Mouse (Mus musculus) brain, embryonic 18.5 days (tissue): ENCODE data around the gene Nkain2.
"Not testable (repeated sequence)": the region's sequence is repeated elsewhere in the genome, so short reads cannot be mapped to it uniquely, and the experiment has no call there.

Source experiments
- DNase-seq: peaks from one replicate; pipeline ENCODE4 v3.0.0-alpha.2; 2012; ENCODE audit warnings: low read depth, low spot score

The Nkain2 gene

DNA sequence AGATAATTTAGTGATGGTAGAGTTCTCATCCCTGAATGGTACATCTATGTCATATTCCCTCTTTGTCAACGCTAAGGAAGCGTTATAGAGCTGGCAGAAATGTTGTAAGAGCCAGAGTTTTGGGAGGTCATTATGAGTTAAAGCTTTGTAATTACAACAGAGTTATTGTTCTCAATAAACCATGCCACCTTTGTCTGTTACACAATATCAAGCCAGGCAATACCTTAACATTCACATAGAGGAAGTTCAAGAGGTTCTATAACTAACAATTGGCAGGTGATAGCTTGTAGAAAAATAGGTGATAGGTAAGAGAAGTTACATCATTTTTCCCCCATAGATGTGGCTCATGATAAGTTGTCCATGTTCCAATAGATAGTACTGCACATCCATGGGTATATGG, 832.0 kb downstream of the Nkain2 start:
- DNase-seq: no peak

DNA sequence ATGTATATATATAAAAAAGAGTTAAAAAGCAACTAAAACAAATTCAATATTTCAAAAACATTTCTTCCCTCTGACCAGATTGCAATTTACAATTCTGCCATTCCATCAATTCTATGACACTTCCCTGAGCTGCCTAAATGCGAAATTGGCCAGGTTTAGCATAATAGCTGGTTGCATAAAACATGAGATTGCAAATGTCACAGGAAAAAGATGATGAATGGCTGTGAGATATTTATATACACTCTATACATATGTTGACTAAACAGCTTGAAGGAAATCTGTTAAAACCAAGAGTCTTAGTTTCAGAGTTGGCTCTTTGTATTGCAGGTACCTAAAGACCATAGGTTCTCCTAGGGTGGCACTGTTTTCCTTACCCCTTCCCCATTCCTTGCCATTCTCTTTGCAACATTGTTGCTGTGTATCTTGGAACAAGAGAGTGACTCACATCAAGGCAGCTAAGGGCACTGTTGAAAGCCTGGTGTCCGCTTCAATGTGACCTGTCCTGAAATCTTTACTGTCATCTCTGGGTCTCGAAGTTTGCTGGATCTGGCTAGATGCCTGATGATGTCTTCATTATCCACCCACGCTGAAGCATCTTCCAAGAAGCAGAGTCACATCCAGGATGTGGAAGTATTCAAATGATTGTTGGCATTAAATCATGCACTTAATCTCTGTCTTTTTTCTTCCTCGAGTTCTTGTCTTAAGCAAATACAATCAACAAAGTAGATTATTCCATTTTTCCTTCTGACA, 837.5 kb downstream of the Nkain2 start:
- peak; percentile 55 for DNase-seq

DNA sequence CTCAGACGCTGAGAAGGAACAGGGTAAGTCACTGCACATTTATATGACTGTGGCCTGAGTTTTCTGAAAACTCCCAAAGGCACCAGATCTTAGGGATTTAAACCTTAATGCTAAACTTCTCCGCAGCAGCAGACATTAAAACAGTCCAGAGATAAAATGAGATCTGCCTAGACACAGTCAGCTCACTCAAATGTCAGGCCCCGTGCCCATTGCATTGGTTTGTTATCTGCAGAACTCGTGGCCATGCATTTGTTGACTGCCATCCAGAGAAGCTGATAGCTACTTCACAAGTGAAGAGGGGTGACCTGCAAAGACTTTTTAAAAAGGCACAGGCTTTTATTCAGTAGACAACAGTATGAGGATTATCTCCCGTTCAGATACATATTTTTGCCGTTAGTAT, 838.2 kb downstream of the Nkain2 start:
- DNase-seq: no peak

DNA sequence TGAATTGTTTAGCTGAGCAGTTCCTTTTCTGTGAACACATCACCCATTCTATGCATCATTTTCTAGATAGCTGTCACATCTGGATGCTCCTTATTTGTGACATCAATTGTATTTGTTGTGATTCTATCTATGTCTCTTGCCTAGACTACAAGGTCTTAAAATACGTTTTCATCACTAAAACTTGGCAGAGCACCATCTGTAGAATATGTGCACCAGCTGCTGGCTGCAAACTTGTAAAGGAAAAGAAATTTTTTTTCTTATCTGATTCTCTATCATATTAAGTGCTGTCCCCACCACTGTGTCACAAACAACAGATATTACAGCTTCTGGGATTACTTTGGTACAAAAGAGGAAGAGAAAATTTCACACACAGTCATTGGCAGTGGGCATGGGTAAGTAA, 860.3 kb downstream of the Nkain2 start:
- no peak for DNase-seq

DNA sequence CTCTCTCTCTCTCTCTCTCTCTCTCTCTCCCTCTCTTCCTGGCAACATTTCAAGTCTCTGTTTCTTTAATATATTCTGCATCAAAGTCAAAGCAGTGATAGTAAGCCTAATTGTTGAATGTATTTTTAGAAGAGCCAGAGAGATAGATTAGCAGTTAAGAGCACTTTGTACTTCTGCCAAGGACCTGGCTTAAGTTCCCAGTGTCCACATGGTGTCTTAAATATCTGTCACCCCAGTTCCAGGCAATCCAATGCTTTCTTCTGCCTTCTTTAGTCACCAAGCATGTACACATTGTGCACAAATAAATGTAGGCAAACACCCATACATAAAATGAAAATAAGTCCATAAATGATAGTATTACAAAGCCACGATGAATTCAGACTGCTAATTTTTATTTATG, 871.9 kb downstream of the Nkain2 start:
- DNase-seq: no peak

DNA sequence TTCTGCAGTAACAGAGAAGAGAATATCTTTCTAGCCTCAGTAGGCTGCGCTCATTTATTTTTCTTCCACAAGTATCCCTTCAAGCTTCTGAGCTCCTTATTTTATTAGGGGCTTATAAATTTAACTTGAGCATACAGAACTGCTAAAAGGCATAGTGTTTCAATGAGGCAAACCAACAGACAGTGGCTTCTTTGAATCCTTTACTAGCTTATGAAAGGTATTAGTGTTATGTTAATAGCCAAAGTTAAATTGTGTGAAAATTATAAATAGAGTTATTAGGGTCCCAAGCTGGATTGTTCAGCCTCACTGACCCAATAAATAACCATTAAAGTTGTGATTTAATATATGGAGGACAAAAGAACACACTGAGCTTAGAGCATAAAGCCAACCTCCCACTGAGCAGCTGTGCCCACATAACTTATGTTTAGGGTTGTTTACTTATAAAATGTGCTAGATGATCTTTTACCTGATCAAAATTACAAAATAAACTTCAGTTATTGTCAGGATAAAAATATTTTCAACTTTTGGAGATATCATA, 889.0 kb downstream of the Nkain2 start:
- no peak for DNase-seq

DNA sequence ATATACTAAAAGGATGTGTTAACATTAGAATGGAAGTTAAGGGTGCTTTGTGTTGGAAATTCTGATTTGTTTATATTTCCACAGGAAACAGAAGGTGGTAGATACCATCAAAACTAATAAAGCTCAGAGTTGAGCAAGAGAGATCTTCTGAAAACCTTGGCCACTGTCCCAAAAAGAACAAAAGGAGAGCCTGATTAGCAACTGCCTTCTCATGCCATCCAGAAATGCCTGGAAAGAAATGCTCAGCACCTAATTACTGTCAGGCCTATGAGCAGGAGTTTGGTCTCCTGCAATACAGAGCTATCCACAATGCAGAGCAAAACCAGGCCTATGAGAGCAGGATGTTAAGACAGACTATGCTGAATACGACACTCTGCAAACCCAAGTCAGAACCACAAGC, 897.1 kb downstream of the Nkain2 start:
- no peak for DNase-seq

DNA sequence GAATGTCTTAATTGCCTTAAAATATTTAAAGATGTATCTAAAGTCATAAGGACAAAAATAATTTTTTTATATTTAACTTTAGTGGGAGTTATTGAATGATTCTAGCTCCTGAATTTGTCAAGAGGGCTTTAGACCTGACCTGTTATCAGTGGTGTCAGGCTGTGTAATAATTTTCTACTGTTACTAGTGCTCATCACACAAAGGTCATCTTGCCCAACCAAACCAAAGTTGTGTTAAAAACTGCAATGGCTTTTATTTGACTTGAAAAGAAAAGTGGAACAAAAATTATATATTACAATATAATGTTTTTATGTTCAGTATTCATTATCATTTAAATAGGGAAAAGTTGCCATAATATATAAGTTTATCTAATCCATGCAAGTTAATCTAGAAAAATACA, 911.9 kb downstream of the Nkain2 start:
- DNase-seq: no peak

DNA sequence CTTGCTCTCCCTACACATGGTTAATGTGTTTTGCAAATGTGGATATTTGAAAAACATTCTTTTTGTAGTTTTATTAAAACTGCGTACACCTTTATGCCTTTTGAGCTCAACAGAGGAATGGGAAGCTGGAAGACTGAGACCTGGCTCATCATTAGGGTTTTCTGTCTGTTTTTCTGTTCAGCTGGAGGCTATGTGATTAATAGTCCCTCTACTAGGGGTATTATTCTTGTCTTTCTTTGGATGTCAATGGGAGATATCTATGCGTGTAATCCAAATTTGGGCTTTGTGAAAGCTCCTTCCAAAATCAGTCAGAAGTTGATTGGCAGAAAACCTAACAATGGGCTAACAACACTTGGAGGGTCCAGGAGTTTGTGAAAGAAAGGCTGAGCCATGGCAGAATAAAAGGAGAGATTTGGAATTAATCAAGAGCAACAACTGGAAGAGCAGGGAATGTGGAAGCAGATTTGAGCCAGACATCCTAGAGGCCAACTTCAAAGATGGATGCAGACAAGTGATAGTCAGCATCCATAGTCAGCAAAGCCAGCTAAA, 943.0 kb downstream of the Nkain2 start:
- no peak for DNase-seq

DNA sequence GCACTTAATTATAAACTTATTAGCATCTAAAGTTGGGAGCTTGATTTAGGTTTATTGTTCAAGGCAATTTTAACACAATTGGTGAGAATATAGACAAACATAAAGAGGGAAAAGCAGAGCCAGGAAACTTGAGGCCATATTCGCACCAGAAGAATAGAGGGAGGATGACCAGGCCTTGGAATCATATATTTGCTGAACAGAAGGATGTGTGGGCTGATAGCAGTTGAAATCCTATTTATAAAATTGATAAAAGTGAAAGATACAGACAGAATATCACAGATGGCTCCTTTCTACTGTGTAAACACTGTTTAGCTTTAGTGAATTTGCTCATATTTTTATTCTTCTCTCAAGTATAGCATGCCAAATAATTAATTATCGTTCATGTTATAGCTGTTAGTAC, 958.3 kb downstream of the Nkain2 start:
- DNase-seq: no peak

DNA sequence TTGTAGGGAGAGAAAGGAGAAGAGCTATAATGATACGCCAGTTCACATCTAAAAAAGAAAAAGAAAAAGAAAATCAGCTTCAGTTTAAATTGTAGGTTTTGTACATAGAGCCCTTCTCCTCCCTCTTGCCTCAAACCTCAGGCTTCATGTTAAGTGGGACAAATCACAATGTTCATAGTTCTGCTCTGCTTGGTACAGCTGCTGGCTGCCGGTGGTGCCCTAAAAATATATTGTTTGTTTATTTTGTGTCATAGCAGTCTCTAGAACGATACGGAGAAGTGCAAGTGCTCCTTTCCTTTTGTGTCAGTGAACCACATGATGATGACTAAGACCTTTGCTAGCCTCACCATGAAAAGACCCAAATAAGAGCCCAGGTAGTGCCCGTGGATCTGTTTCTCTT, 962.6 kb downstream of the Nkain2 start:
- no peak for DNase-seq

DNA sequence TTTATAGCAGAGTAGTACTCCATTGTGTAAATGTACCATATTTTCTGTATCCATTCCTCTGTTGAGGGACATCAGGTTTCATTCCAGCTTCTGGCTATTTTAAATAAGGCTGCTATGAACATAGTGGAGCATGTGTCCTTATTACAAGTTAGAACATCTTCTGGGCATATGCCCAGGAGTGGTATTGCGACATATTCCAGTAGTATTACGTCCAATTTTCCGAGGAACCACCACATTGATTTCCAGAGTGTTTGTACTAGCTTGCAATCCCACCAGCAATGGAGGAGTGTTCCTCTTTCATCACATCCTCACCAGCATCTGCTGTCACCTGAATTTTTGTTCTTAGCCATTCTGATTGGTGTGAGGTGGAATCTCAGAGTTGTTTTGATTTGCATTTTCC, 969.4 kb downstream of the Nkain2 start:
- not testable (repeated sequence) for DNase-seq

DNA sequence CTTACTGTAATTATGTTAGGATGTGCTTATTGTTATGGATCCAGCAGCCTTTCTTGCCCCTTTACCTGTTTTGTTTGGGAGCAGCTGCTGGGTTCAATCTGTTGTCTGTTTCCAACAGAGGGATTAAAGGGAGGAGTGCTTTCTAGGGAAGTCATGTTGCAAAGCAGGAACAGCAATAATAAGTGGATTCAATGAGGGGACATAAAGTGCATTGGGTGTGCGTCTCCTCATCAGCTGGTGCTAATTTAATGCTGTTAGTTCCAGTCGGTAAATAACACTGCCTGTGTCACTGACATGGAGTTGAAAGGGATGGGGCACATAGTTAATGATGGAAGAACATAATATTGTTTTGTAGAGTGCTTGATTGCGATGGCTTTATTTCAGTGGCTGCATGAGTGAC, 982.8 kb downstream of the Nkain2 start:
- no peak for DNase-seq

DNA sequence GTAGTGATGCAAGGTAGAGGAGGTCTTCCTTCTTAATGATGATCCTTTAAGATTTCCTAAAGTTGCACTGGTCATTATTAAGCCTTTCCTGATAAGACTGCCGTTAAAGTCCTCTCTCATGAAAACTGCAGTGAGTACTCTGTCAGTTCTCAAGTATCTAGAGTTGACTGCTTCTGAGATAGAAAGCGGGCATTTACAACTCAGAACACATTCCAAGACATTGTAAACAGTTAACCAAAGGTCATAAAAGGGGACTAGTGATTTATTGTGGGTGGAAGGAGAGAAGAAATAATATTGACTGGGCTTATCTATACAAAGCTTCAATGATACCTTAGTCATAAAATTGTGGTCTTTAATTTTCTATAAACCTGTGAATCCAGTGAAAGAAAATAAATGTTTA, 990.8 kb downstream of the Nkain2 start:
- DNase-seq: no peak

DNA sequence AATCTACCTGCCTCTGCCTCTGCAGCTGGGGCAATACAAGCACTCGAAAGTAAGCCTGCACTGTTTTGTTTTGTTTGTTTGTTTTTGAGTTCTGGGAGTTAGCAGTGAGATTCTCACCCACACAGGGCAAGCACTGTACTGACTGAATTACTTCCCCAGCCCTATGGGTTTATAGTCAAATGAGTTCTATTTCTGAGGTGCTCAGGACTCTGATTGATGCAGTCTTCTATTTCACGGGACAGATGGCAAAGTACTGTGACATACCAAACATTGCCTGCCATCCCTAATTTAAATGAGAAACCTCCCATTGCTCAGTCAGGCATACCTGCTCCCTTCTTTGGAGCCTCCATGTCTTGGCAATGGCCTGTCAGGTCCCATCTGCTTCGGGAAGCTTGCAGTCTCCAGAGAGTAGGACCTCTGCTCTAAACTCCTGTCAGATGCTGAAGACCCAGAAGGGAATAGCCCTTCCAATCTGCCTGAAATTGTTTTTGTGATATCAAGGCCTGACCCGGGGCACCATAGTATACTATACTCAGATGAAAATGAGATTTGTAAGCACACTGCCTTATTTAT, 1016.9 kb downstream of the Nkain2 start:
- DNase-seq: no peak

DNA sequence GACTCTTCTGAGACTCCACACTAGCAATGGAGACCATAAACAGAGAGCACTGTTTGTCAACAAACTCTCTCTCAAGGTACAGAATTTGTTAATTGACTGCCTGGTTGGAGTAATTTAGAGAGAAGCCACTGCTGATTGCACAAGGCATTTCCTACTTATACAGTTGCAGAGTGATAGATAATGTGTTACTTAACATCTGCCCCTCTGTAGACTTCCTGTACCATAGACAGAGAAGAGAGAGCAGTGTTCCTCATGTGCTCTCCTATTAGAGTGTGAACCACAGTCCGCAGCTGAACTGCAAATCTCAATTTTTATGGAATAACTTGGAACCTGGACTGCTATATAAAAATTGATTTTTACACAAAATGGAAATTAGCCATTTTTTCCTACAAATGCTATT, 1022.0 kb downstream of the Nkain2 start:
- no peak for DNase-seq

DNA sequence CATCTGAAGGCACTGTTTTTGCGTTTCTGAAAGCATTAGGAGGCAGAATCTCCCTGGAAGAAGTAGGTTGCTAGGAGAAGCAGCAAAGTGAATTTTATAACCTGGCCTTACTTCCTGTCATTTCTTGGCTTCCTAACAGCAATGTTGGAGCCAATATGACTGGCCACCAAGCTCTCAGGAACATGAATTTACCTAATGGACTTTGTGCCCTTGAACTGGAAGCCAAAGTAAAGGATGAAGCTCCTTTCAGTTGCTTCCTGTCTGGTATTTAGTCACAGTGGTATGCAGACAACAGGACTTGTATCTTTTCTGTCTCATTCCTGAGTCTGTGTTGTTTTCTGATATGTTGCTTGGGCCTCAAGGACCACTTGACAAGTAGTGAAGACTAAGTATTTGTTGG, 1063.2 kb downstream of the Nkain2 start:
- DNase-seq: no peak

DNA sequence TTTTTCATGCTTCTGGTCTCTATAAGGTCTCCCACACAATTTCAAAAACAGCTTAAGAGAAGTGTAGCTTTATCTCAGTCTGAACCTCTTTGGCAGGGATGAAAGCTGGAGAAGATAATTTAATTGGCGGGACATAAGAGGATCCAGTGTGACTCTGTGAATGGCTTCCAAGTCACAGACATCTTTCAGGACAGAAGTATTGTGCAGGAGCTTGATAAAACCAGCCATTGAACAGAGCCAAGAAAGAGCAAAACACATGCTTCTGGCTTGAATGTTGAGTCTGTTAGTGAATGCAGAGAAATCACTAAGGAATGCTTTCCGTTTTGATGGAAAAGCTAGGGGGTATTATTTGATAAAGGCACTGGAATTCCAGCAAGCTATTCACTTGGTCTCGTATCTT, 1077.7 kb downstream of the Nkain2 start:
- DNase-seq: no peak

DNA sequence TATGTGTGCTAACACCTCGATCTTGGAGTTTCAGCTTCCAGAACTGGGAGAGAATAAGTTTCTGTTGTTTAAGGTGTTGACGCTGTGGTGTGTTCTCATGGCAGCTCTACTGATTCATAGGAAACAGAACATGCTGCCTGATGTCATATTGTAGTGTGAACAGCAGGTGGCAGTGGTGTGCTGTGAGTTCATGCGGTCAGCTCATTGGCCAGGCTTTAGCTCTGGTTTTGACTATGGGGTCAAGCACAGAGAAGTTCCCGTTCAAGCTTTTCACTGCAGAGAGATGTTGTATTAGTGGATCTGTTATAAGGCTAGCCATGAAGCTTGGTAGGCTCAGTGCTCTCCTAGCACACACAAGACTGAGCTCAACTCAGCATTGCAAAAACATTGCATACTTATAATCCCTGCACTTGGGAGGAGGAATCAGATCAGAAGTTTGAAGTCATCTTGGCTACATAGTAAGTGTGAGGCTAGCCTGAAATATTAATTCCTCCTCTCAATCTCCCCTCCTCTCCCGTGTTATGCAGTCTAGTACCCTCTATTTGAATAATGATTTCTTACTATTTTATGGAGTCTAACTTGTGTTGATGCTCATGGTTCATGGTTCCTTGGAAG, 1147.7 kb downstream of the Nkain2 start:
- DNase-seq: peak; percentile 30

DNA sequence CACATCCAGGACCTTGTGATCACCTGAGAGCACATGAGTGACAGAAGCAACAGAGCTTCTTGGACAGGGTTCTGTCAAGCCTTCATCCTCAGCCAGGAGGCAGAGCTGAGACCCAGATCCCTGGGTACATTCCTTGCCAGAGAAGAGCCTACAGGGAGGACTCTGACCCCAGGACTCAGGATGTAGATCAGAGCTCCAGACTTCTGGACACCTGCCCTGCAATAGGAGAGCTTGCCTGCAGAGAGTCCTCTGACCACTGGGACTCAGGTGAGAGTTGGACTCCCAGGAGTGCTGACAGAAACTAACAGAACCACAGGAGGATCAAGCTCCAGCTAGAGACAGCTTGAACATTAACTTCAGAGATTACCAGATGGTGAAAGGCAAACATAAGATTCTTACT, 1162.2 kb downstream of the Nkain2 start:
- no peak for DNase-seq

DNA sequence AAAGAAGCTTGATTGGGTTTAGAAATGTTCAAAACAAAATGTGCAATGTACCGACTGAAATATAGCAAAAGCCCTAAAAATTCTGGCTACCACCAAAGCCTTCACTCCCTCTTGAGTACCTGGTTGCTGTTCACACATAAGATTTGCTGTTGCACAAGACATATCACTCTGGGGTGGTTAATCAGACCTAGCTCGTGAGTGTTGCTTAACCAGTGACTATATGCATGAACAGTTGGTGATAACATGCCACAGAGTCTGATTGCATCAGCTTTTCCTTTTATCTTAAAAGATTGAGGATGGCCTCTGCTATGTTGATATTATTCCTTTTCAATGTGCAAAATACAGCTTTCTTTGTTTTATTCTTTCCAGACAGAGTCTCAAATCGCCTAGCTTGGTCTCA, 1243.0 kb downstream of the Nkain2 start:
- no peak for DNase-seq

DNA sequence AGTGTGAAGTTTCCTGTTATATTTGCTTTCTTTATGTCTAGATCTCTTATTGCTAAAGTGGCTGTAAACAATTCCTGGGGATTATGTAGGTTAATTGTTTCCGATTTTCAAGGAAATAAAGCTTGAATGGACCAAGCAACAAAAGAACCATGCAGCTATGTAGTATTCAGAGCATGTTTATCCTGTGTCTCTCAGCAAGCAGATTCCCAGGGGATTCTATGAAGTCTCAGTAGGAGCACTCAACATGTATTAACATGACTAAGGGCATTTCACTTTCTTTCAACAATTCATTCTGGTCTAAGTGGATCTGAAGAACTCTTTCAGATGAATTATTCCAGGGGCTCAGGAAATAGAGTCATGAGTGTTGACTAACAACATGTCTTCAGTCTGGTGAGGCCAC, 1244.2 kb downstream of the Nkain2 start:
- DNase-seq: no peak
